Mouse (Mus musculus) liver, embryonic 18 days (tissue): Measurements from ENCODE around the gene Olfr1042. TPM values are rescaled to one million over a fixed set of nuclear protein-coding genes. Genes with fewer than 3 reads are reported as not detected.

ENCODE experiments used
- polyA plus RNA-seq: library from polyadenylated mRNA; depleted of rRNA; stranded (reverse); fragments of >200 nt; gene quantifications from 2 replicates; pipeline ENCODE4 v1.2.3, GENCODE M21; 2012; rRNA removed

Olfr1042 gene
- not detected in 2 replicates for polyA plus RNA-seq

GRCm38 (mm10) chr2:86161738-86162137 is at the start of gene Olfr1042:
Olfr1042 (minus strand) TSS chr2:86161838.

DNA sequence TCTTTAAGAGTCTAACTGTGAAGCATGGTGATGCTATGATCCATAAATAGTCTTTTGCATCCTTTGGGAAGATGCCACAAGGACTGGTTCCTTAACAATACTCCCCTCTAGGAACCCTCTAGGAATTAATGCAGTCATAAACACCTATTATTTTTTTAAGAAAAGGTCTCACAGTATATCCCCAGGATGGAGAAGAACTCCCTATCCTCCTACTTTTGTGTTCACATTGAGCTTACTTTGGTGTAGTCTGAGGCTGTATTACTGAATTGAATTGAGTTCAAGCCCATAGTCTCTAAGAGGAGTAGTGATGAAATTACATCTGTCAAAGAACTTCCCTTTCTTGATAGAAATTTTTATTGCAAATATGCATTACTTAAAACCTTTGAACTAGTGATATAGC is 41.3 kb upstream of the Olfr1042 start, which contains the start of gene Olfr1045:
Gene Olfr1045, minus strand, starts transcription at position 101 of the 400 bp plus-strand sequence.

GRCm38 (mm10) chr2:86185583-86185982 is 23.9 kb upstream of the Olfr1042 start, which contains the start of gene Olfr52:
Olfr52 (minus strand) TSS chr2:86185683.

GRCm38 (mm10) chr2:86177720-86178119 is 16.1 kb upstream of the Olfr1042 start, which contains the start of gene Olfr1044:
Olfr1044 (minus strand) TSS chr2:86177820.

GRCm38 (mm10) chr2:86167422-86167821 is 5.8 kb upstream of the Olfr1042 start, which contains the start of gene Olfr1043:
Olfr1043 (minus strand) TSS chr2:86167522.

GRCm38 (mm10) chr2:86146632-86147031 is 15.0 kb downstream of the Olfr1042 start, which contains the start of gene Olfr1040:
Olfr1040 (minus strand) TSS chr2:86146732.

GRCm38 (mm10) chr2:86135828-86136227 is 25.8 kb downstream of the Olfr1042 start, which contains the start of gene Olfr1039:
Olfr1039 (minus strand) TSS chr2:86135928.

Other genes with a start within 250 kb of the Olfr1042 start
- not detected in 2 replicates for gene Olfr1025-ps1, start 246.6 kb downstream of the Olfr1042 start, polyA plus RNA-seq
- not detected in 2 replicates for gene Olfr1026, start 240.3 kb downstream of the Olfr1042 start, polyA plus RNA-seq
- not detected in 2 replicates for gene Olfr1028, start 211.4 kb downstream of the Olfr1042 start, polyA plus RNA-seq
- gene Olfr1029, start 187.9 kb downstream of the Olfr1042 start, polyA plus RNA-seq, result not detected in 2 replicates
- gene Olfr1030, start 182.6 kb downstream of the Olfr1042 start, polyA plus RNA-seq, result not detected in 2 replicates
- not detected in 2 replicates for gene Olfr1031, start 171.5 kb downstream of the Olfr1042 start, polyA plus RNA-seq
- not detected in 2 replicates for gene Olfr1032, start 156.3 kb downstream of the Olfr1042 start, polyA plus RNA-seq
- 3.3 and 3.4 TPM in 2 replicates for gene Olfr1033, start 141.2 kb downstream of the Olfr1042 start, polyA plus RNA-seq
- 0.94 and 1.0 TPM in 2 replicates for gene Olfr1034, start 116.0 kb downstream of the Olfr1042 start, polyA plus RNA-seq
- gene Olfr1036, start 87.8 kb downstream of the Olfr1042 start, polyA plus RNA-seq, result not detected in 2 replicates
- gene Olfr1037, start 74.5 kb downstream of the Olfr1042 start, polyA plus RNA-seq, result not detected in 2 replicates
- gene Olfr1039, start 25.9 kb downstream of the Olfr1042 start, polyA plus RNA-seq, result not detected in 2 replicates
- not detected in 2 replicates for gene Olfr1040, start 15.1 kb downstream of the Olfr1042 start, polyA plus RNA-seq
- gene Olfr1043, start 5.7 kb upstream of the Olfr1042 start, polyA plus RNA-seq, result not detected in 2 replicates
- not detected in 2 replicates for gene Olfr1044, start 16.0 kb upstream of the Olfr1042 start, polyA plus RNA-seq
- gene Olfr52, start 23.8 kb upstream of the Olfr1042 start, polyA plus RNA-seq, result not detected in 2 replicates
- gene Olfr1045, start 41.2 kb upstream of the Olfr1042 start, polyA plus RNA-seq, result not detected in 2 replicates
- gene Olfr1046, start 57.5 kb upstream of the Olfr1042 start, polyA plus RNA-seq, result not detected in 2 replicates
- gene Olfr1047, start 69.6 kb upstream of the Olfr1042 start, polyA plus RNA-seq, result not detected in 2 replicates
- not detected in 2 replicates for gene Olfr1048, start 78.5 kb upstream of the Olfr1042 start, polyA plus RNA-seq
- gene Olfr1049, start 96.5 kb upstream of the Olfr1042 start, polyA plus RNA-seq, result not detected in 2 replicates
- not detected in 2 replicates for gene Olfr1051, start 117.2 kb upstream of the Olfr1042 start, polyA plus RNA-seq
- not detected in 2 replicates for gene Olfr1052, start 130.6 kb upstream of the Olfr1042 start, polyA plus RNA-seq
- gene Olfr1053, start 153.4 kb upstream of the Olfr1042 start, polyA plus RNA-seq, result not detected in 2 replicates
- not detected in 2 replicates for gene Olfr1054, start 173.6 kb upstream of the Olfr1042 start, polyA plus RNA-seq
- not detected in 2 replicates for gene Olfr1055, start 188.4 kb upstream of the Olfr1042 start, polyA plus RNA-seq
- not detected in 2 replicates for gene Olfr1056, start 200.6 kb upstream of the Olfr1042 start, polyA plus RNA-seq
- not detected in 2 replicates for gene Olfr1057, start 216.6 kb upstream of the Olfr1042 start, polyA plus RNA-seq
- gene Olfr1058, start 226.7 kb upstream of the Olfr1042 start, polyA plus RNA-seq, result not detected in 2 replicates